Mouse (Mus musculus) megakaryocyte, embryonic 14.5 days (primary cell): Measurements from ENCODE around the gene Fbxo5. TPM values are rescaled to one million over a fixed set of nuclear protein-coding genes. Genes with fewer than 3 reads are reported as not detected.

Source experiments
- H3K27me3 ChIP-seq: replicated peaks from 2 replicates; pipeline ENCODE3; 2012; ENCODE audit warnings: inconsistent platforms
- H3K36me3 ChIP-seq: replicated peaks from 2 replicates; pipeline ENCODE3; 2012; ENCODE audit warnings: low read length, inconsistent platforms, mixed read lengths
- H3K4me1 ChIP-seq: 2 replicates; pipeline ENCODE4 v1.6.1; 2012; ENCODE audit warnings: inconsistent platforms
- H3K4me3 ChIP-seq: replicated peaks from 2 replicates; pipeline ENCODE3; 2012; ENCODE audit warnings: moderate library complexity, mild to moderate bottlenecking, inconsistent platforms
- H3K9me3 ChIP-seq: 2 replicates; pipeline ENCODE4 v1.6.1; 2012; ENCODE audit warnings: inconsistent platforms
- FLI1 ChIP-seq: IDR thresholded peaks from 2 replicates; pipeline ENCODE4 v1.6.1; 2012; ENCODE audit warnings: low read length, inconsistent platforms, mixed read lengths
- GATA1 ChIP-seq: IDR thresholded peaks from 3 replicates; pipeline ENCODE4 v1.6.1; 2012; ENCODE audit warnings: mixed read lengths, low read length, inconsistent platforms, borderline replicate concordance
- polyA plus RNA-seq: library from polyadenylated mRNA; stranded (reverse); fragments of >175 nt; gene quantifications from 2 replicates; pipeline ENCODE4 v1.2.3, GENCODE M21; 2012; ENCODE audit warnings: low replicate concordance; ENCODE audit not compliant: insufficient read depth

Fbxo5 gene
- polyA plus RNA-seq, 1 experiment: 1.5 TPM

DNA sequence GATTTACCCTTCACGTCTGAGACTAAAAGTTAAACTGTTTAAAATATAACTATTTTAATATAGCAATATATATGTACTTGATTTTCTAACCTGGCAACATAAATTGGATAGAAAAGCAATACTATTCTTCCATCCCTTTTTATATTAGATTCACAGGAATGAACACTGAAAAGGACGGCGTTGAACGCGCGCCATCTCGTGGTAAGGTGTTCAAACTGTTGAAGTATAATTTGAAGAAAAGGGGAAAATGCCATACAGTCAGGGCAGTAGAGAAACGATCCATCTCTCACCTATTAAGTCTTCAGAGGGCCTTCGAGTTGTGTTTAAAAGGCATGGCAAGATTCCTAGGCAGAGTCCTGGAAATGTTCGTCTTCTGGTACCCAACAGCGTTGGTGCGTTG is 14.7 kb downstream of the Fbxo5 start:
- Histone ChIP-seq H3K9me3 (no peaks in the 10 kb centered on the region), H3K4me1 (peaks cover 4% of the 10 kb centered on the region; the same call in 1 of the 2 replicates), H3K36me3 (no peaks in the 10 kb centered on the region), H3K27me3 (peaks cover 9% of the 10 kb centered on the region), H3K4me3 (no peak overlapping the region)
- no peak for TF ChIP-seq GATA1
- TF ChIP-seq FLI1: no peak

DNA sequence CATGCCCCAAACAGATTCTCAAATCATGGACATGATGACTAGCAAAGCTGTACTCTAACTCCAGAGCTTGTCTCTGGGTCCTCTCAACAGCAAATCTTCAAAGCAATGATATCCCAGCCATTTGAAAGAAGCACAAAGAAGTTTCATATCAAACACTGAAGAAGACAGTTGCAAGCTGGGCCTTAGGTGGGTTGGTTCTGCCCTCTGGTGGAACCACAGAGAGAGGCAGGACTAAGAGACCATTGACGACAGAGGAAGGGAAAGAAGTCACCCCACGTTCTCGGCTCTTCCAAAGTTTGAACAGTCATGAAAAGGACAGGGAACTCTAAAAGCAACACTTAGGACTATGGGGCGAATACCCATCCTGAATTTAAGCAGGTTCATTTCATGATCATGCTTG is 18.5 kb downstream of the Fbxo5 start:
- Histone ChIP-seq H3K9me3 (no peaks in the 10 kb centered on the region), H3K4me3 (peak overlapping the region; percentile 33), H3K27me3 (peaks cover 9% of the 10 kb centered on the region), H3K4me1 (peaks cover 4% of the 10 kb centered on the region; the same call in 1 of the 2 replicates), H3K36me3 (no peaks in the 10 kb centered on the region)
- TF ChIP-seq FLI1 (no peak), GATA1 (no peak)

Other genes with a start within 250 kb of the Fbxo5 start
- gene Myct1, start 211.8 kb downstream of the Fbxo5 start, polyA plus RNA-seq: 159 and 231 TPM in 2 replicates
- not detected in 2 replicates for gene Vip, start 166.4 kb downstream of the Fbxo5 start, polyA plus RNA-seq
- 1.1 and 2.4 TPM in 2 replicates for gene Mtrf1l, start 18.3 kb upstream of the Fbxo5 start, polyA plus RNA-seq
- not detected in 2 replicates for gene Rgs17, start 116.8 kb upstream of the Fbxo5 start, polyA plus RNA-seq